9 mouse cellular contexts compared by ENCODE assay signal in genomic region chr1:181345547-181345946, GRCm38 (mm10). TPM values are rescaled to one million over a fixed set of nuclear protein-coding genes. Genes with fewer than 3 reads are reported as not detected.
DNase-seq lines count a peak whose midpoint lies in the region; ATAC-seq and TF ChIP-seq lines count a peak whose summit lies in the region.
"Had no signal": no experiment of that assay in that cellular context is flagged by ENCODE, and none has a peak within 500 bp of the region (broad histone marks: within the 10 kb centered on the region; RNA-seq: fewer than 3 reads in every experiment).

No protein-coding gene starts in this region.

- H3K9ac ChIP-seq in forebrain, embryonic 11.5 days (ENCODE audit: low read length), result no peak overlapping the region
- H3K9ac ChIP-seq in forebrain, embryonic 16.5 days (replicated peaks; ENCODE audit: low read depth, low read length), result no peak overlapping the region
- no peak overlapping the region for H3K9ac ChIP-seq in lung, embryonic 14.5 days
- H3K9ac ChIP-seq: midbrain, embryonic 12.5 days had no signal

- H3K9me3 ChIP-seq in forebrain, embryonic 11.5 days (ENCODE audit: control insufficient read depth, low read length), result no peaks in the 10 kb centered on the region
- no peaks in the 10 kb centered on the region for H3K9me3 ChIP-seq in forebrain, embryonic 16.5 days (ENCODE audit: control insufficient read depth, low read length)
- H3K9me3 ChIP-seq in lung, embryonic 14.5 days (ENCODE audit: low read depth, low read length), result no peaks in the 10 kb centered on the region
- no peaks in the 10 kb centered on the region for H3K9me3 ChIP-seq in hindbrain, embryonic 10.5 days
- H3K9me3 ChIP-seq: midbrain, embryonic 12.5 days had no signal

- no peaks in the 10 kb centered on the region for H3K27me3 ChIP-seq in forebrain, embryonic 11.5 days (ENCODE audit: control insufficient read depth, insufficient read depth, low read length)
- H3K27me3 ChIP-seq in forebrain, embryonic 16.5 days (replicated peaks; ENCODE audit: control insufficient read depth, insufficient read depth, low read length), result 0 out of 2 replicates have a peak, but pooled peaks cover 3% of the 10 kb centered on the region
- H3K27me3 ChIP-seq in kidney, adult 2 months (replicated peaks; ENCODE audit: control insufficient read depth, insufficient read depth, low read length), result no peaks in the 10 kb centered on the region
- no peaks in the 10 kb centered on the region for H3K27me3 ChIP-seq in lung, embryonic 14.5 days (ENCODE audit: insufficient read depth, low read length)
- H3K27me3 ChIP-seq in hindbrain, embryonic 10.5 days (ENCODE audit: insufficient read depth, poor library complexity, severe bottlenecking), result peaks cover 28% of the 10 kb centered on the region

- ATAC-seq in forebrain, embryonic 11.5 days (replicated peaks; ENCODE audit: low FRiP score), result no peak
- no peak for ATAC-seq in forebrain, embryonic 16.5 days
- peak; percentile 66; the same call in 1 of the 2 replicates for ATAC-seq in lung, embryonic 14.5 days (ENCODE audit: insufficient read depth)
- no peak; the same call in 1 of the 2 replicates for ATAC-seq in monocyte, adult 5-6 weeks (replicated peaks; ENCODE audit: insufficient number of reproducible peaks, low FRiP score, low TSS enrichment, poor library complexity, severe bottlenecking)

- peak; percentile 55 for DNase-seq in forebrain, embryonic 11.5 days (ENCODE audit: low spot score)
- DNase-seq in embryo, embryonic 11 days, result peak; percentile 24
- DNase-seq in kidney, adult 2 months, result peak; percentile 65
- peak; percentile 61 for DNase-seq in lung, embryonic 14.5 days
- DNase-seq in layer of hippocampus, adult 9-11 months, result no peak
- no peak for DNase-seq in hindbrain, embryonic 10.5 days (ENCODE audit: low spot score)

- no peak overlapping the region for H3K4me3 ChIP-seq in forebrain, embryonic 11.5 days (ENCODE audit: low read depth, low read length)
- H3K4me3 ChIP-seq in forebrain, embryonic 16.5 days (replicated peaks; ENCODE audit: low read length), result no peak overlapping the region
- no peak overlapping the region for H3K4me3 ChIP-seq in kidney, adult 2 months (ENCODE audit: insufficient read depth, low read depth, low read length)
- H3K4me3 ChIP-seq in lung, embryonic 14.5 days (ENCODE audit: low read depth, low read length), result no peak overlapping the region
- no peak overlapping the region for H3K4me3 ChIP-seq in hindbrain, embryonic 10.5 days
- H3K4me3 ChIP-seq: midbrain, embryonic 12.5 days had no signal

- no peak overlapping the region for H3K27ac ChIP-seq in forebrain, embryonic 11.5 days (ENCODE audit: low read depth, low read length)
- no peak overlapping the region for H3K27ac ChIP-seq in forebrain, embryonic 16.5 days (ENCODE audit: low read length)
- no peak overlapping the region for H3K27ac ChIP-seq in kidney, adult 2 months (ENCODE audit: insufficient read depth, low read depth, low read length)
- H3K27ac ChIP-seq in lung, embryonic 14.5 days (ENCODE audit: low read depth), result no peak overlapping the region
- H3K27ac ChIP-seq in hindbrain, embryonic 10.5 days, result no peak overlapping the region
- H3K27ac ChIP-seq: midbrain, embryonic 12.5 days had no signal

- H3K36me3 ChIP-seq in forebrain, embryonic 11.5 days (ENCODE audit: control insufficient read depth, insufficient read depth, low read length), result no peaks in the 10 kb centered on the region
- no peaks in the 10 kb centered on the region for H3K36me3 ChIP-seq in forebrain, embryonic 16.5 days (ENCODE audit: control insufficient read depth, insufficient read depth)
- no peaks in the 10 kb centered on the region for H3K36me3 ChIP-seq in kidney, adult 2 months (ENCODE audit: control insufficient read depth, insufficient read depth, low read length)
- H3K36me3 ChIP-seq in lung, embryonic 14.5 days (ENCODE audit: insufficient read depth), result no peaks in the 10 kb centered on the region
- no peaks in the 10 kb centered on the region for H3K36me3 ChIP-seq in hindbrain, embryonic 10.5 days
- H3K36me3 ChIP-seq: midbrain, embryonic 12.5 days had no signal

- 46% methylated on average over 15 of the region's 15 CpGs for WGBS in forebrain, embryonic 11.5 days
- WGBS in forebrain, embryonic 16.5 days, result 52% methylated on average over 15 of the region's 15 CpGs
- 15% methylated on average over 15 of the region's 15 CpGs for WGBS in kidney, adult 2 months
- 22% methylated on average over 15 of the region's 15 CpGs for whole genome bisulfite sequencing in lung, embryonic 14.5 days
- WGBS in hindbrain, embryonic 10.5 days, result 34% methylated on average over 15 of the region's 15 CpGs

- H3K4me2 ChIP-seq in forebrain, embryonic 11.5 days (ENCODE audit: low read depth, low read length, severe bottlenecking), result no peak overlapping the region
- H3K4me2 ChIP-seq in forebrain, embryonic 16.5 days (ENCODE audit: low read length), result no peak overlapping the region
- H3K4me2 ChIP-seq in lung, embryonic 14.5 days, result no peak overlapping the region
- H3K4me2 ChIP-seq: midbrain, embryonic 12.5 days had no signal

- H3K4me1 ChIP-seq in forebrain, embryonic 11.5 days (replicated peaks; ENCODE audit: control insufficient read depth, insufficient read depth, low read length), result no peaks in the 10 kb centered on the region
- H3K4me1 ChIP-seq in forebrain, embryonic 16.5 days (replicated peaks; ENCODE audit: control insufficient read depth, insufficient read depth, low read length), result no peaks in the 10 kb centered on the region
- no peaks in the 10 kb centered on the region for H3K4me1 ChIP-seq in kidney, adult 2 months (ENCODE audit: control insufficient read depth, insufficient read depth, low read length)
- H3K4me1 ChIP-seq in lung, embryonic 14.5 days (ENCODE audit: insufficient read depth), result no peaks in the 10 kb centered on the region
- H3K4me1 ChIP-seq in hindbrain, embryonic 10.5 days (replicated peaks), result peaks cover 4% of the 10 kb centered on the region
- H3K4me1 ChIP-seq: midbrain, embryonic 12.5 days had no signal

- TF ChIP-seq POLR2A in kidney, adult 2 months (IDR thresholded peaks at IDR 0.05; ENCODE audit: low read depth, low read length), result no peak

- TF ChIP-seq CTCF in kidney, adult 2 months (conservative IDR thresholded peaks at IDR 0.05; ENCODE audit: insufficient read depth, insufficient read length, low read depth, low read length), result no peak
- TF ChIP-seq CTCF in lung, embryonic 14.5 days (IDR thresholded peaks at IDR 0.05; ENCODE audit: low read depth), result no peak

RNA-seq across cellular contexts. Expression of gene Cnih3, which starts 6.9 kb away (rescaled TPM):
- 1.9 and 3.5 TPM in 2 replicates for polyA plus RNA-seq in forebrain, embryonic 11.5 days (2014; fragmentation: Nextera tagmentation; extraction: Ambion mirVana)
- 43.4 and 46.8 TPM in 2 replicates for polyA plus RNA-seq in forebrain, embryonic 16.5 days (2015; fragmentation: Nextera tagmentation; extraction: Ambion mirVana)
- not detected in 2 replicates for polyA plus RNA-seq in kidney, adult 2 months (2012; rRNA removed)
- polyA plus RNA-seq in lung, embryonic 14.5 days (2014; fragmentation: Nextera tagmentation; extraction: Ambion mirVana), result 0.18 TPM in 1 of 2 replicates, not detected in the other
- 0.77 and 1.2 TPM in 2 replicates for polyA plus RNA-seq in hindbrain, embryonic 10.5 days (2016; fragmentation: Nextera tagmentation; extraction: Ambion mirVana)
- total RNA-seq in monocyte, adult 5-6 weeks (2017), result 0.53 TPM in 1 of 3 replicates, not detected in the others

Comparison
In these comparisons a context has a peak if more than half of its experiments do, and no peak if none do; other contexts are left out.
1. DNase-seq: peak in forebrain, embryonic 11.5 days (single experiment), embryo, embryonic 11 days (single experiment), kidney, adult 2 months (single experiment) and lung, embryonic 14.5 days (single experiment); none in layer of hippocampus, adult 9-11 months (single experiment) and hindbrain, embryonic 10.5 days (single experiment).